Mouse (Mus musculus): ENCODE measurements around the gene Inhbc. TPM values are rescaled to one million over a fixed set of nuclear protein-coding genes. Genes with fewer than 3 reads are reported as not detected.
A peak's percentile ranks its signal among the peaks of the same experiment; 100 is the strongest.

The Inhbc gene
- total and polyA plus RNA-seq, 3 experiments = 0.20 to 0.38 TPM; not detected in 1

GRCm38 (mm10) chr10:127352187-127352586, 18.0 kb downstream of the Inhbc start (continued):
- TF ChIP-seq NRF1 (IDR thresholded peaks at IDR 0.05; ENCODE audit: low read depth, low read length) = no peak
- TF ChIP-seq NELFE (IDR thresholded peaks at IDR 0.05; ENCODE audit: low read depth, low read length) = 0 out of 2 replicates have a peak, but pooled peaks have one; percentile 1
- no peak for TF ChIP-seq CHD1 (IDR thresholded peaks at IDR 0.05; ENCODE audit: low read depth, low read length)
- TF ChIP-seq PAX5 (IDR thresholded peaks at IDR 0.05; ENCODE audit: low read length) = no peak
- no peak for TF ChIP-seq ELF1 (IDR thresholded peaks at IDR 0.05; ENCODE audit: low read depth, low read length)
- no peak for TF ChIP-seq TBP (conservative IDR thresholded peaks at IDR 0.05; ENCODE audit: low read depth, low read length)
- no peak for TF ChIP-seq CHD2 (IDR thresholded peaks at IDR 0.05; ENCODE audit: low read length)
- no peak for TF ChIP-seq E2F4 (IDR thresholded peaks at IDR 0.05; ENCODE audit: insufficient replicate concordance, low read depth, low read length)
- no peak for TF ChIP-seq ZKSCAN1 (IDR thresholded peaks at IDR 0.05; ENCODE audit: borderline replicate concordance, low read depth, low read length)
- no peak for TF ChIP-seq POLR2AphosphoS2 (IDR thresholded peaks at IDR 0.05; ENCODE audit: low read depth, low read length)
- TF ChIP-seq HCFC1 (IDR thresholded peaks at IDR 0.05; ENCODE audit: low read depth, low read length) = no peak
- TF ChIP-seq UBTF (IDR thresholded peaks at IDR 0.05; ENCODE audit: low read depth, low read length) = no peak
- no peak; the same call in 1 of the 2 replicates for TF ChIP-seq MAX (IDR thresholded peaks at IDR 0.05; ENCODE audit: low read length)
- no peak for TF ChIP-seq USF2 (conservative IDR thresholded peaks at IDR 0.05; ENCODE audit: low read depth, low read length)
- no peak for TF ChIP-seq MEF2A (IDR thresholded peaks at IDR 0.05; ENCODE audit: borderline replicate concordance, low read depth, low read length)
- peak; percentile 59; the same call in 1 of the 2 replicates for TF ChIP-seq ETS1 (conservative IDR thresholded peaks at IDR 0.05; ENCODE audit: low read depth, low read length)
- peak in 1 of 2 experiments; percentile 16; a peak in 1 of 4 replicates for TF ChIP-seq CTCF (conservative IDR thresholded peaks at IDR 0.05 in 1 of 2, IDR thresholded peaks at IDR 0.05 in 1 of 2; ENCODE audit: low read depth in 2 of 2, low read length in 2 of 2)
- TF ChIP-seq RAD21 (IDR thresholded peaks at IDR 0.05; ENCODE audit: low read depth, low read length) = no peak
- no peak for TF ChIP-seq RCOR1 (conservative IDR thresholded peaks at IDR 0.05; ENCODE audit: low read depth, low read length)
- TF ChIP-seq JUN (IDR thresholded peaks at IDR 0.05; ENCODE audit: insufficient read depth, low read depth, low read length) = no peak
- 0 out of 2 replicates have a peak, but pooled peaks have one; percentile 9 for TF ChIP-seq EP300 (IDR thresholded peaks at IDR 0.05; ENCODE audit: low read length)
- TF ChIP-seq SIN3A (IDR thresholded peaks at IDR 0.05; ENCODE audit: low read length) = no peak

GRCm38 (mm10) chr10:127351719-127352118, 18.5 kb downstream of the Inhbc start:
- H3K4me2 ChIP-seq (ENCODE audit: insufficient read depth, low read depth, poor library complexity, severe bottlenecking) = peak overlapping the region; percentile 73
- TF ChIP-seq ZC3H11A (IDR thresholded peaks at IDR 0.05; ENCODE audit: low read depth, low read length) (no peak), HCFC1 (IDR thresholded peaks at IDR 0.05; ENCODE audit: low read depth, low read length) (peak; percentile 48; the same call in 1 of the 2 replicates), TCF12 (IDR thresholded peaks at IDR 0.05; ENCODE audit: low read depth, low read length) (peak; percentile 87; the same call in 1 of the 2 replicates), JUN (IDR thresholded peaks at IDR 0.05; ENCODE audit: insufficient read depth, low read depth, low read length) (no peak), IRF4 (IDR thresholded peaks at IDR 0.05; ENCODE audit: low read depth, low read length) (peak; percentile 67; the same call in 1 of the 2 replicates), EP300 (IDR thresholded peaks at IDR 0.05; ENCODE audit: low read length) (no peak), MEF2A (IDR thresholded peaks at IDR 0.05; ENCODE audit: borderline replicate concordance, low read depth, low read length) (peak; percentile 67; the same call in 1 of the 2 replicates), RAD21 (IDR thresholded peaks at IDR 0.05; ENCODE audit: low read depth, low read length) (no peak), ETS1 (conservative IDR thresholded peaks at IDR 0.05; ENCODE audit: low read depth, low read length) (peak; percentile 61), MXI1 (IDR thresholded peaks at IDR 0.05; ENCODE audit: low read depth, low read length) (peak; percentile 75), SIN3A (IDR thresholded peaks at IDR 0.05; ENCODE audit: low read length) (no peak), POLR2A (IDR thresholded peaks at IDR 0.05; ENCODE audit: low read depth, low read length) (peak; percentile 69), RCOR1 (conservative IDR thresholded peaks at IDR 0.05; ENCODE audit: low read depth, low read length) (0 out of 2 replicates have a peak, but pooled peaks have one; percentile 31), USF2 (conservative IDR thresholded peaks at IDR 0.05; ENCODE audit: low read depth, low read length) (no peak), MAFK (IDR thresholded peaks at IDR 0.05; ENCODE audit: insufficient replicate concordance, low read length) (peak; percentile 5; the same call in 1 of the 2 replicates), JUND (conservative IDR thresholded peaks at IDR 0.05; ENCODE audit: low read depth, low read length) (no peak), ZKSCAN1 (IDR thresholded peaks at IDR 0.05; ENCODE audit: borderline replicate concordance, low read depth, low read length) (no peak), UBTF (IDR thresholded peaks at IDR 0.05; ENCODE audit: low read depth, low read length) (no peak), ELF1 (IDR thresholded peaks at IDR 0.05; ENCODE audit: low read depth, low read length) (peak; percentile 27; the same call in 1 of the 2 replicates), NELFE (IDR thresholded peaks at IDR 0.05; ENCODE audit: low read depth, low read length) (peak; percentile 78), GABPA (IDR thresholded peaks at IDR 0.05; ENCODE audit: insufficient replicate concordance, low read depth, low read length) (no peak), MAX (IDR thresholded peaks at IDR 0.05; ENCODE audit: low read length) (peak; percentile 88; the same call in 1 of the 2 replicates), USF1 (IDR thresholded peaks at IDR 0.05; ENCODE audit: low read depth, low read length) (no peak), KAT2A (IDR thresholded peaks at IDR 0.05; ENCODE audit: insufficient replicate concordance, low read length) (peak; percentile 84; the same call in 1 of the 2 replicates), CHD2 (IDR thresholded peaks at IDR 0.05; ENCODE audit: low read length) (peak; percentile 76; the same call in 1 of the 2 replicates), ZMIZ1 (IDR thresholded peaks at IDR 0.05; ENCODE audit: low read depth, low read length) (peak; percentile 70; the same call in 1 of the 2 replicates), POLR2AphosphoS2 (IDR thresholded peaks at IDR 0.05; ENCODE audit: low read depth, low read length) (no peak; the same call in 1 of the 2 replicates)

More at GRCm38 (mm10) chr10:127351719-127352118, 18.5 kb downstream of the Inhbc start:
- H3K27me3 ChIP-seq (replicated peaks) = no peaks in the 10 kb centered on the region
- peaks cover 7 to 34% of the 10 kb centered on the region in 2 experiments for H3K36me3 ChIP-seq (replicated peaks in 1 of 2; ENCODE audit: control insufficient read depth in 1 of 2, insufficient read depth in 1 of 2, low read length in 1 of 2)
- H3K4me3 ChIP-seq (replicated peaks in 1 of 3; ENCODE audit: low read depth in 2 of 3, low read length in 2 of 3, poor library complexity in 1 of 3) = peak overlapping the region; percentile 62 to 86 (median 72)
- no peaks in the 10 kb centered on the region for H3K79me2 ChIP-seq (replicated peaks; ENCODE audit: control insufficient read depth, extremely low read depth, insufficient read depth, poor library complexity, severe bottlenecking)
- peaks cover 3% of the 10 kb centered on the region for H3K9me3 ChIP-seq (replicated peaks; ENCODE audit: low read length)
- H3K9ac ChIP-seq (ENCODE audit: insufficient read depth, low read depth) = peak overlapping the region; percentile 95
- peak; percentile 80 for DNase-seq (ENCODE audit: extremely low read depth)
- in situ Hi-C loops (cut with MboI; ENCODE audit: low pct_ligation_motif_present, low pct_unique_long_range_greater_than_20kb, low sequenced_read_pairs) (no loop called here), dilution Hi-C loops (cut with MboI; ENCODE audit: extremely low pct_ligation_motif_present, extremely low pct_unique_long_range_greater_than_20kb, low sequenced_read_pairs) (no loop called here)
- H3K27ac ChIP-seq (ENCODE audit: insufficient read depth, low read depth) = peak overlapping the region; percentile 88
- peaks cover 19 to 38% of the 10 kb centered on the region in 2 experiments for H3K4me1 ChIP-seq (ENCODE audit: control insufficient read depth in 1 of 2, insufficient read depth in 2 of 2)
